Mouse (Mus musculus) hindbrain, embryonic 11.5 days (tissue): ENCODE measurements around the gene Clstn3. TPM values are rescaled to one million over a fixed set of nuclear protein-coding genes. Genes with fewer than 3 reads are reported as not detected.
"Not testable (repeated sequence)": the region's sequence is repeated elsewhere in the genome, so short reads cannot be mapped to it uniquely, and the experiment has no call there.

Experiments used
- ATAC-seq: fragments of 200-750 bp; cut with Nextera tagmentation; 2 replicates; pipeline ENCODE4 v1.8.0; 2017; ENCODE audit warnings: mild to moderate bottlenecking, moderate TSS enrichment, moderate library complexity; ENCODE audit not compliant: low FRiP score
- DNase-seq: peaks from one replicate; pipeline ENCODE4 v3.0.0-alpha.2; 2015; ENCODE audit warnings: low spot score
- H3K27ac ChIP-seq: fragments of 300-500 bp; sonication (generic); 2 replicates; pipeline ENCODE4 v1.5.1; 2014; ENCODE audit warnings: mild to moderate bottlenecking, low read depth, low read length
- H3K27me3 ChIP-seq: fragments of 300-500 bp; sonication (generic); 2 replicates; pipeline ENCODE4 v1.6.1; 2014; ENCODE audit warnings: mild to moderate bottlenecking, low read length, moderate library complexity, mixed read lengths; ENCODE audit not compliant: control insufficient read depth, insufficient read depth
- H3K36me3 ChIP-seq: fragments of 300-500 bp; sonication (generic); 2 replicates; pipeline ENCODE4 v1.6.1; 2014; ENCODE audit warnings: mild to moderate bottlenecking, low read length, moderate library complexity, mixed read lengths; ENCODE audit not compliant: control insufficient read depth, insufficient read depth
- H3K4me1 ChIP-seq: fragments of 300-500 bp; sonication (generic); replicated peaks from 2 replicates; pipeline ENCODE4 v1.6.1; 2014; ENCODE audit warnings: low read length, mixed read lengths; ENCODE audit not compliant: control insufficient read depth, insufficient read depth
- H3K4me2 ChIP-seq: fragments of 300-500 bp; sonication (generic); replicated peaks from 2 replicates; pipeline ENCODE4 v1.6.1; 2014; ENCODE audit warnings: mild to moderate bottlenecking, low read depth, low read length
- H3K4me3 ChIP-seq: fragments of 300-500 bp; sonication (generic); 2 replicates; pipeline ENCODE4 v1.5.1; 2014; ENCODE audit warnings: low read depth, low read length
- H3K9ac ChIP-seq: fragments of 300-500 bp; sonication (generic); 2 replicates; pipeline ENCODE4 v1.6.1; 2014; ENCODE audit warnings: low read depth, low read length
- H3K9me3 ChIP-seq: fragments of 300-500 bp; sonication (generic); 2 replicates; pipeline ENCODE4 v1.6.1; 2016; ENCODE audit warnings: low read length; ENCODE audit not compliant: control insufficient read depth
- WGBS: fragments of 180-500 bp; shearing (Covaris S2); extraction: QIAGEN DNeasy Blood & Tissue Kit; methylation state at CpG from one replicate; pipeline ENCODE4 v1.1.7; 2014; 5-methylcytosine and 5-hydroxymethylcytosine counted together
- polyA plus RNA-seq: library from polyadenylated mRNA; unstranded; fragments of >200 nt; fragmentation: Nextera tagmentation; extraction: Ambion mirVana; gene quantifications from 2 replicates; pipeline ENCODE4 v1.2.1, GENCODE M21; 2014

Clstn3 gene
- polyA plus RNA-seq = 10.2 and 11.9 TPM in 2 replicates

DNA sequence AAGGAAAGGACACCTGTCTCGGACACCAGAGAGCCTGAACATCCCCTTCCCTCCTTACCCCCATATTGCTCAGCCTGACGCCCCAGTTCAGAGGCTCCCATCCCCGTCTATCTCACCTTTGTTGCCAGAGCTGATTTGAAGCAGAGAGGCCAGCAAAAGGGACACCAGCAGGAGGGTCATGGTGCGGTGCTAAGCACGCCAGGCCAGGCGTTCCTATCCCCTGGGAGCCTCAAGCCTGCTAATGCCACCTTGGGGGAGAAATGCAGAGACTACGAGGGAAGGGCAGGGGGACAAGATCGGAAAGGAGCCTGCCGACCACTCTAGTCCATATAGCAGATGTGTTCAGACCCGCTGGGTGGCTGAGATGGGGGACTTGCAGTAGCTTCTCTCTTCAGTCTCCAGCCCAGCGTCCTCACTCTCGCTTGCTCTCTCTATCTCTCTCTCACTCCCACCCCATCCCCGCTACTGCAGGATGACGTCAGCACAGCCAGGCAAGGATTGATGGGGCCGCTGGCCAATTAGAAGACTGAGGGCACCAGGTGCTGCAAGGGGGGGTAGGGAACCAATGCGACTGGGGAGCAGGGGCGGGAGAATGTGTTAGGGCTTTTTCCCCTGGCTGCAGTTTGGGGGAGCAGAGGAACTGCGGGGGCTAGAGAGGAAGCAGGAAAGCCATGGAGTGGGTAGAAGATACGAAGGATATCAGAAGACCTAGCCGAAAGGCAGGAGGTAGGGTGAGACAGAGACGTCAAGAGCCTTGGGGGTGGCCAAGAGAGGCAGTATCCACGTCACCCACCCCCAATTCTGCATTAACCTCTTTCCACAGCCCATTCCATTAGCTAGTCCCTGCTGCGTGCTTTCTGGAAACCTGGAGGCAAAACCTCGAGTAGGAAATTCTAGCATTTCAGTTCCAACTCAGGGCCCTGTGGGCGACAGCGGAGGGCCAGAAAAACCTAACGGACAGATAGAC is at the start of gene Clstn3:
Gene Clstn3 (minus strand): TSS at position 490 of the 967 bp plus-strand sequence.
- Histone ChIP-seq H3K4me3 (peak within 1 kb of the TSS; percentile 45), H3K9me3 (no peaks in the 10 kb centered on the region), H3K4me2 (peak within 1 kb of the TSS; percentile 73), H3K4me1 (no peaks in the 10 kb centered on the region; the same call in 1 of the 2 replicates), H3K36me3 (no peaks in the 10 kb centered on the region), H3K27ac (no peak within 1 kb of the TSS), H3K27me3 (no peaks in the 10 kb centered on the region), H3K9ac (peak within 1 kb of the TSS; percentile 71)
- ATAC-seq = peak; percentile 96
- 6% methylated on average over 27 of the region's 27 CpGs for WGBS
- DNase-seq = peak; percentile 90

DNA sequence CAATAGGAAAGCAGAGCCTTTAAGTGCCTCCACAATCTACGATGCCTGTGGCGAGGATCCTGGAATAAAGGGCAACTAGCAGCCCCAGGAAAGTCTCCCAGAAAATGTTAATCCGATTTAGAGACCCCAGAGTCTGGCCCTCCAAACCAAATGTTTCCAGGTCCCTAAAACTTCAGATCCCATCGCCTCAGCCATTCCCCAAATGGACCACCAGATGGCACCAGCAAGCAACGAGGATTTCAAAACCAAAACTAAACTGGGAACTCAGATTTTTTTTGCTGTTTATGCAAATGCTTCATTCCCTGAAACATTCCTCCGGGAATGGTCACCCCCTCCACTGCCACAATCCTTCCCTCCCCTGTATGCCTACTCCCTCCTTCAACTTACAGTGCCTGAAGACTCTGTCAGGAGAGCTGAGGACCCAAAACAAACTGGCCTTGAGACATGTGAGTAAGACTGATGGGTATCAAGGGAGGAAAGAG is 47.8 kb upstream of the Clstn3 start, which contains the start of gene C1ra:
Gene C1ra (plus strand): TSS at position 51 of the 482 bp plus-strand sequence.
- no peak for ATAC-seq
- Histone ChIP-seq H3K4me1 (no peaks in the 10 kb centered on the region), H3K4me3 (no peak within 1 kb of the TSS), H3K36me3 (no peaks in the 10 kb centered on the region), H3K4me2 (no peak within 1 kb of the TSS), H3K27me3 (no peaks in the 10 kb centered on the region), H3K27ac (no peak within 1 kb of the TSS), H3K9ac (no peak within 1 kb of the TSS), H3K9me3 (no peaks in the 10 kb centered on the region)
- 9% methylated on average over 6 of the region's 6 CpGs for WGBS
- DNase-seq = peak; percentile 67

GRCm38 (mm10) chr6:124511936-124512335 is 47.3 kb upstream of the Clstn3 start:
- Histone ChIP-seq H3K4me3 (no peak overlapping the region), H3K4me2 (no peak overlapping the region), H3K36me3 (no peaks in the 10 kb centered on the region), H3K4me1 (no peaks in the 10 kb centered on the region), H3K27ac (no peak overlapping the region), H3K9me3 (no peaks in the 10 kb centered on the region), H3K27me3 (no peaks in the 10 kb centered on the region), H3K9ac (no peak overlapping the region)
- no peak for DNase-seq
- no peak for ATAC-seq
- WGBS = 73% methylated on average over 6 of the region's 6 CpGs

GRCm38 (mm10) chr6:124509192-124509591 is 44.6 kb upstream of the Clstn3 start:
- H3K4me1 ChIP-seq, H3K27ac ChIP-seq, ATAC-seq, H3K9me3 ChIP-seq, DNase-seq, H3K4me2 ChIP-seq, H3K36me3 ChIP-seq, H3K9ac ChIP-seq, H3K27me3 ChIP-seq, H3K4me3 ChIP-seq: not testable (repeated sequence)
- 89% methylated on average over 5 of the region's 5 CpGs for WGBS

GRCm38 (mm10) chr6:124508292-124508691 is 43.7 kb upstream of the Clstn3 start:
- no peak overlapping the region for H3K4me2 ChIP-seq
- DNase-seq (no peak), ATAC-seq (no peak)
- H3K4me3 ChIP-seq = no peak overlapping the region
- H3K36me3 ChIP-seq = no peaks in the 10 kb centered on the region
- H3K4me1 ChIP-seq = no peaks in the 10 kb centered on the region
- H3K27ac ChIP-seq = no peak overlapping the region
- no peaks in the 10 kb centered on the region for H3K27me3 ChIP-seq
- no peak overlapping the region for H3K9ac ChIP-seq
- 81% methylated on average over 10 of the region's 10 CpGs for WGBS
- H3K9me3 ChIP-seq = no peaks in the 10 kb centered on the region

DNA sequence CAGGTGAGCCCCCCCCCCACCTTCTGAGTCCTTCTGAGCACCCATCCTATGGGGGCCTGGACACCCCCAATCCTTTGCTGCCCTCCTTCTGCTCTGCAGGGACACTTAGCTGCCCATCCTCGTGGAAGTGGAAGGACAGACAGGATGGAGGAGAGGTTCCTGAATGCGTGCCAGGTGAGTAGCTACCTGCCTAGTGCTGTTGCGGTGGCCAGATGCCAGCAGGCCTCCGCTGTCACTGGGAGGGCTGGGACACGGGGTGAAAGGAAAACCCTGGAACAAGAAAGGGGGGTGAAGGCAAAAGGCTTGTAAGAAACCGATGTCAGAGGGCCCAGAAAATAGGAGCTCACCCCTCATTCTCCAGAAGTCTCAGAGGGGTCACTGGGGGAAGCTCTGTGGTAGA is 42.4 kb upstream of the Clstn3 start:
- no peak overlapping the region for H3K9ac ChIP-seq
- no peak for DNase-seq
- no peak overlapping the region for H3K27ac ChIP-seq
- no peaks in the 10 kb centered on the region for H3K36me3 ChIP-seq
- H3K27me3 ChIP-seq = no peaks in the 10 kb centered on the region
- no peak for ATAC-seq
- no peak overlapping the region for H3K4me2 ChIP-seq
- WGBS = 80% methylated on average over 6 of the region's 6 CpGs
- no peak overlapping the region for H3K4me3 ChIP-seq
- H3K4me1 ChIP-seq = no peaks in the 10 kb centered on the region
- no peaks in the 10 kb centered on the region for H3K9me3 ChIP-seq

- no peak for ATAC-seq
Measured at GRCm38 (mm10) chr6:124505028-124505427, 40.4 kb upstream of the Clstn3 start.

DNA sequence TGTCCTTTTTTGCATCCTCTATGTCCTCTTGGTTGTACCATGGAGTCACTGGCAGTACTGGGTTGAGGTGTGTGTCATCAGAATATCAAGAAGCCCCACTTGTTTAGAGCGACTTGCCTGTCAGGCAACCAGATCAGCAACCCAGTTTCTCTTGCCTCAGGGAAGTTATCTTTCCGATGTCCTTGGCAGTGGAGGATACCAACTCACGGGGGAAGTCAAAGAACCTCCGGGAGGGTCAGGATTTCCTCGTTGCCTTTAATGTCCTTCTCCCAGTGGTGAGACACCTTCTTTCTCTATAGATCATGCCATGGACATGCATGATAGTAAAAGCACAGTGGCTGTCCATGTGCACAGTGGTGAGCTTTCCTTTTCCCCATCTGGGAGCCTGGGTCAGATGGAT is 37.4 kb upstream of the Clstn3 start:
- WGBS = 91% methylated on average over 5 of the region's 5 CpGs
- H3K4me1 ChIP-seq = no peaks in the 10 kb centered on the region
- H3K27ac ChIP-seq = no peak overlapping the region
- no peak for ATAC-seq
- H3K4me2 ChIP-seq = no peak overlapping the region
- DNase-seq = no peak
- H3K27me3 ChIP-seq = no peaks in the 10 kb centered on the region
- H3K4me3 ChIP-seq = no peak overlapping the region
- no peaks in the 10 kb centered on the region for H3K9me3 ChIP-seq
- no peaks in the 10 kb centered on the region for H3K36me3 ChIP-seq
- H3K9ac ChIP-seq = no peak overlapping the region

More at GRCm38 (mm10) chr6:124505028-124505427, 40.4 kb upstream of the Clstn3 start:
- Histone ChIP-seq H3K27me3 (no peaks in the 10 kb centered on the region), H3K4me3 (no peak overlapping the region), H3K4me2 (no peak overlapping the region), H3K27ac (no peak overlapping the region), H3K9ac (no peak overlapping the region), H3K4me1 (no peaks in the 10 kb centered on the region), H3K36me3 (no peaks in the 10 kb centered on the region), H3K9me3 (no peaks in the 10 kb centered on the region)
- DNase-seq = no peak
- 74% methylated on average over 4 of the region's 4 CpGs for WGBS
